Mouse (Mus musculus) adrenal gland, postnatal 4 days (tissue): Measurements from ENCODE around the gene Ric8b. TPM values are rescaled to one million over a fixed set of nuclear protein-coding genes. Genes with fewer than 3 reads are reported as not detected.

ENCODE experiments used
- DNase-seq, 2 experiments: peaks; one replicate each; pipeline ENCODE4 v3.0.0; 2021 to 2022; ENCODE audit warnings: low spot score in 2 of 2, mixed read lengths in 2 of 2
- total RNA-seq, 2 experiments: library from RNA; stranded (reverse); gene quantifications; 2 replicates each; pipeline ENCODE4 v1.2.3; 2021

Ric8b gene
- total RNA-seq, 2 experiments from 2014 or later = 34.0 to 38.1 TPM

- DNase-seq = no peak
Observed at GRCm38 (mm10) chr10:85003190-85004026, 86.0 kb downstream of the Ric8b start.

- DNase-seq = no peak
Observed at GRCm38 (mm10) chr10:85006573-85007310, 89.3 kb downstream of the Ric8b start.

GRCm38 (mm10) chr10:85007861-85008840 lies 90.7 kb downstream of the Ric8b start:
- no peak for DNase-seq

- no peak for DNase-seq
Observed at GRCm38 (mm10) chr10:85011066-85011465, 93.7 kb downstream of the Ric8b start.

- DNase-seq = no peak
Observed at GRCm38 (mm10) chr10:85013464-85013863, 96.0 kb downstream of the Ric8b start.

GRCm38 (mm10) chr10:85013924-85014428 lies 96.6 kb downstream of the Ric8b start:
- no peak for DNase-seq

- no peak for DNase-seq
Observed at GRCm38 (mm10) chr10:85014456-85014976, 97.1 kb downstream of the Ric8b start.

GRCm38 (mm10) chr10:85022647-85023312 lies 105.4 kb downstream of the Ric8b start:
- DNase-seq = no peak

GRCm38 (mm10) chr10:85023313-85023666 lies 105.9 kb downstream of the Ric8b start:
- DNase-seq = no peak

- DNase-seq = no peak
Observed at GRCm38 (mm10) chr10:85025799-85026424, 108.5 kb downstream of the Ric8b start.

GRCm38 (mm10) chr10:85027619-85028175 lies 110.3 kb downstream of the Ric8b start:
- no peak for DNase-seq

GRCm38 (mm10) chr10:85035131-85035725 lies 117.8 kb downstream of the Ric8b start:
- no peak for DNase-seq

GRCm38 (mm10) chr10:85038147-85038546 lies 120.7 kb downstream of the Ric8b start:
- DNase-seq = no peak

GRCm38 (mm10) chr10:85038852-85039251 lies 121.4 kb downstream of the Ric8b start:
- no peak for DNase-seq

GRCm38 (mm10) chr10:85044191-85044711 lies 126.8 kb downstream of the Ric8b start:
- DNase-seq = no peak

GRCm38 (mm10) chr10:85044732-85045720 lies 127.6 kb downstream of the Ric8b start:
- peak in 1 of 2 experiments; percentile 26 for DNase-seq

GRCm38 (mm10) chr10:85046585-85046984 lies 129.2 kb downstream of the Ric8b start:
- DNase-seq = no peak
